Mouse (Mus musculus) cortical plate, adult 2 months (tissue): ENCODE measurements at regions not wholly inside any gene's neighbourhood (a gene's known extent, or its start where the extent isn't known, plus 50 kb on each side); places are given as distances from the start of the nearest gene placed in this dataset.

ENCODE experiments used
- H3K27ac ChIP-seq: fragments of 200-500 bp; 2 replicates; pipeline ENCODE4 v1.5.1; 2012; ENCODE audit warnings: low read length, control low read depth, inconsistent platforms; ENCODE audit not compliant: insufficient read depth
- H3K4me1 ChIP-seq: fragments of 200-500 bp; 2 replicates; pipeline ENCODE4 v1.6.1; 2011; ENCODE audit warnings: low read length; ENCODE audit not compliant: control insufficient read depth, insufficient read depth
- H3K4me3 ChIP-seq: fragments of 200-500 bp; 2 replicates; pipeline ENCODE4 v1.5.1; 2011; ENCODE audit warnings: mild to moderate bottlenecking, low read length, control low read depth; ENCODE audit not compliant: insufficient read depth
- CTCF ChIP-seq: fragments of 200-500 bp; IDR thresholded peaks from 2 replicates; pipeline ENCODE4 v1.5.1; 2011; ENCODE audit warnings: mild to moderate bottlenecking, control low read depth, low read length; ENCODE audit not compliant: insufficient read depth; ENCODE audit errors: extremely low read depth
- POLR2A ChIP-seq: fragments of 200-500 bp; IDR thresholded peaks from 2 replicates; pipeline ENCODE4 v1.6.1; 2011; ENCODE audit warnings: mild to moderate bottlenecking, low read length, control low read depth; ENCODE audit not compliant: insufficient read depth; ENCODE audit errors: extremely low read depth

DNA sequence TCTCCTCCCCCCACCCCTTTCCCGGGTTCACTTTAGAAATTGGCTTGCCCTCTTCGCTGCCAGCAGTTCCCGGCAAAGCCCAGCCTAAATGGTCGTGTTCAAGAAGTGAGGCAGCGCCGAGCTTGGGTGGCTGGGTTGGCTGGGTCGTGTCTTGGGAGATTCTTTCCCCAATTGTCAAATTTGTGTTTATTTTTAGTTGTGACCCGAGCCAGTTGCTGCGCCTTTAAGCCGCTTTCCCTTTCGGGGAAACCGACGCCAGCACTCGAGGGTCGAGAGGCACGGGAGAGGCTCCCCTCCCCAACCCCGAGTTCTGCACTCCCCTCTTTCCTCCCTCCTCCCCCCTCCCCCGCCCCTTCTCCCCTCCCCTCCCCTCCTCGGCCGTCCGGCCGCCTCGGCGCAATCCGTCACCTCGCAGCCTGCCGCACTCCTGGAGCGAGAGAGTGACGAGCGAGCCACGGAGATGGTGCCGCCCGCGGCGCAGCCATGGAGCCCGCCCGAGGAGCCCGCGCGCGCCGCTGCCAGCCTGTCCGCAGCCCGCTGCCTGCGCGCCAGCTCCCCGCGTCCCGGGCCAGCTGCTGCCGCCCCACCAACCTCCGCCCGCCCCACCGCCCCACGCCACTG is 64.6 kb upstream of the Frmpd3 start:
- TF ChIP-seq CTCF, result no peak
- no peak for TF ChIP-seq POLR2A
- peak overlapping the region; percentile 34 for H3K4me3 ChIP-seq
- H3K27ac ChIP-seq, result no peak overlapping the region
- no peaks in the 10 kb centered on the region; the same call in 1 of the 2 replicates for H3K4me1 ChIP-seq

DNA sequence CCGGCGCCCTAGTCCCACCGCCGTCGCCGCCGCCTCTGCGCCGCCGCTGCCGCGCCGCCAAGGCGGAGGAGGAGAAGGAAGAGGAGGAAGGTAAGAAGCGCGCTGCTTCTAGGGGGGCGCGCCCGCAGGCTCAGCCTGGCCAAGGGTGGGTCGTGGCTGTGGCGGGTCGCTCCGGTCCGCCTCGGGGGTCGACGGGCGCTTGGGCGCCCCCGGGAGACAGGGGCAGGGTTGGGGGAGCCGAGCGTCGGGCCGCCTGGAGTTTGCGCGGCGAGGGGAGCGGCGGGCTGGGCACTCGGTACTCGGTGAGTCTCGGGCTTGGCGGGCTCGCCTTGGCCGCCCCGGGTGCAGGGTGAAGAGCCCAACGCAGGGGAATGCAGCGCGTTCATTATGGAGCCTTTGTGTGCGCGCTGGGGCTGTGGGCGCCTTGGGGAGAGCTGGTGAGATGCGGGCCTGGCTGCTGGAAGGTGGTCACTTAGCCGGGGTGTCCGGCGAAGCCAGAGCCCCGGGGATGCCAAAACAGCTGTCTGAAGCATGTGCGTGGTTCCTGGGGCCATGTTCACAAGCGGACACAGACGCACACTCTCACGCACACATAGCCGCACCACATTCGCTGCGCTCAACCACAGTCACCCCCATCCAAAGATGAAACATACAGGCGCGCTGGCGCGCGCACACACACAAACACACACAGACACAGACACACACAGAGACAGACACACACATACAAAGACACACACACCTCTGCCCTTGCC is 63.9 kb upstream of the Frmpd3 start:
- H3K4me3 ChIP-seq, result peak overlapping the region; percentile 34
- TF ChIP-seq POLR2A (no peak), CTCF (no peak)
- 0 out of 2 replicates have a peak overlapping the region, but pooled peaks have one; percentile 46 for H3K27ac ChIP-seq
- no peaks in the 10 kb centered on the region; the same call in 1 of the 2 replicates for H3K4me1 ChIP-seq

DNA sequence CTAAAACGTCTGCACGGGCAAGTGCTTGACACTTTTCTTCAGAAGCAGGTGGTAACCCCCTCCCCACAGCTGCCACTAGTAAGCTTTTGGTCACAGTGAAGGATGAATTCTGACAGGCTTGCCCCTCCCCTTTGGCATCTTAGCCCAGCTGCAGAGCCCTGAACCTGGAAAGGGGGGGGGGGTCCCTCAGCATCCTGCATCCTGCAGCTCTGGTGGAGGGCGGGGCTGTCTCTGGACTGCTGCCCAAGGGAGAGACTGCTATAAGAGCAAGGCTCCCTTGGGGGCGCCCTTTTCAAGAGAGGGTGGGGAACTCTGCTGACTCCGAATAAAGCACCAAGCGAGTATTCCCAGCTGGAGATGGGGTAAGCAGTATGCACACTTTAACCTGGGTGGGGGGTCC is 62.8 kb upstream of the Frmpd3 start:
- no peak for TF ChIP-seq POLR2A
- TF ChIP-seq CTCF, result no peak
- Histone ChIP-seq H3K4me1 (no peaks in the 10 kb centered on the region; the same call in 1 of the 2 replicates), H3K27ac (no peak overlapping the region), H3K4me3 (peak overlapping the region; percentile 31)

DNA sequence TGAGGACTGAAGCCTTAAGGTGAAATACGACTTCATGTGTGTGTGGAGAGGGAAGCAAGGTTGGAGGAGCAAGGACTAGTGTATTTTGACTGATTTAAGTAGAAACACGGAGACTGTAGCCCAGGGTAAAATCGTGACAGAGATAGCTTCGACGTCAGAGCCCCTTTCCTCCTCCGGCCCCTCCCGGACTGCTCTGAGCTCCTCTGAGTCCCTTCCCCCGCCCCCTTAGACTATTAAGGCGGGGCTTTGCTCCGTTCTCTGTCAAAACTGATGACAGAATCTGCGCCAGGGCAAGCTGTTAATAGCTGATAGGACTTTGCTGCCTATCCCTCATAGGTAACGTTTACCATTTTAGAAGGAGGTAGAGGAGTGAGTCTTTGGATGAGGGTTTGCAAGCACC is 62.0 kb upstream of the Frmpd3 start:
- Histone ChIP-seq H3K4me1 (no peaks in the 10 kb centered on the region; the same call in 1 of the 2 replicates), H3K27ac (no peak overlapping the region), H3K4me3 (peak overlapping the region; percentile 31)
- TF ChIP-seq POLR2A (no peak), CTCF (no peak)
